Mouse (Mus musculus) kidney, postnatal 25 days (tissue): ENCODE data around the gene Ccdc91.

Experiments
- DNase-seq, 2 experiments: peaks; one replicate each; pipeline ENCODE4 v3.0.0; 2021; ENCODE audit warnings: mixed read lengths in 2 of 2

Gene Ccdc91

DNA sequence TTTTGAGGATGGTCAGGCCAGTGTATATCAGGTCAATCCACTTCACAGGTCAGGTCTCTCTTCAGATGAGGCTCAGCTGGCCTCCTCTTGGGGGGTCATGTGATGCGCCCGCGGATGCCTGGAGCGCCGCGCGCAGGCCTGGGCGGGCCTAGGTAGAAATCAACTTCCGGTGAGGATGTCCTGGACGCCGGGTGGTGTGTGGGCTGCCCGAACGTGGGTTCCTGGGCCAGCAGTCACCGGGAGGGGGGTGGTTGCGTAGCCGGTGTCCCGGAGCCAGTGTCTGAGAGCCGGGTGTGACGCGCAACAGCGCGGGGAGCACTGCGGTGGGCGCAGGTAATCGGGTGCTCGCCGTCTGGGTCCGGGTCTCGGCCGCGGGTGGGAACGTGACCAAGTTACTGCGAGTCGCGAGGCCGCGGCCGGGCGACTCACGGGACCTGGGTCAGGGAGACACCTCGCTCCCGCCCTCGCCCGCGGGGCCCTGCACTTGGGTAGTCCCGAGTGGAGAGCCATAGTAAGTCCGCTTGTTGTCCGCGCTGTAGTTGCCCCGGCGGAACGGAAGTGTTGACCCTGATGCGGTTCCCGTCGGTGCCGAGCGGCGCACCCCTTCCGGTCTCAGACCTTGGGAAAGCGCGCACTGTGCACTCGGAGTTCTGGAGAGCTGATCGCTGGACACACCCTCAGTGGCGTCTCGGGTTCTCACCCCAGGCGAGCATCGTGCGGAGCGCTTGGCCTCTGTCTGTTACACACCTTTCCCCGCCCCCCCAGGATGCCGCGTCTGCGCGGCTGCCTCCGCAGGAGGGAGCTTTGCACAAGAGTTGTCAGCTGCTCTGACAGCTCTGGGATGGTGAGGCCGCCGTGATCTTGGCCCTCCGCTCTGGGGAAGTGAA is at the start of gene Ccdc91:
TSS of gene Ccdc91 (plus strand) at position 102 of the 887 bp plus-strand sequence.
- peak; percentile 92 to 95 for DNase-seq

DNA sequence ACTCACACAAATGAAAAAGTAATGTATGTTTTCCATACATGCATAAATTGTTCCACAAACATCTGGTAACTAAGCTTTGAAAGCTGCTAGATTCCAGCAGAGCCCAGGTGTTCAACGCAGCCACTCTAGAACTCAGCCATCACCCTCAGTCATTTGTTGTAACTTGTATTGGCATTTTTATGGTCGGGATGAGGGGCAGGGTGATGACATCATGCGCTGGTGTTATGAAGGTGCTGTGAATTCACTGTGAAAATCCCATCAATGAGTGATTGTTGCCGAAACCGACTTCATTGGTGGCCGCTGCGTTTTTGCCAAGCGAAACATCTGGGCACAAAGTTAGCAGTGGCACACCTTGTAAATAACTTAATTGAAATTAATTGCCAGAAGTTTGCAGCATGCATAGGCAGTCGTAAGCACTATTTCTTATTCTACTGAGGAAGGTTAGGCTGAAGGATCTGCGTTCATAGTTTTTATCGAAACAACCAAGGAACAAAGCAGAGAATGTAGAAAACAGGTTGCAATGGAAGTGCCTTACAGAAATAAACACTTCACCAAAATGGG is 48.6 kb upstream of the Ccdc91 start:
- DNase-seq, result no peak

DNA sequence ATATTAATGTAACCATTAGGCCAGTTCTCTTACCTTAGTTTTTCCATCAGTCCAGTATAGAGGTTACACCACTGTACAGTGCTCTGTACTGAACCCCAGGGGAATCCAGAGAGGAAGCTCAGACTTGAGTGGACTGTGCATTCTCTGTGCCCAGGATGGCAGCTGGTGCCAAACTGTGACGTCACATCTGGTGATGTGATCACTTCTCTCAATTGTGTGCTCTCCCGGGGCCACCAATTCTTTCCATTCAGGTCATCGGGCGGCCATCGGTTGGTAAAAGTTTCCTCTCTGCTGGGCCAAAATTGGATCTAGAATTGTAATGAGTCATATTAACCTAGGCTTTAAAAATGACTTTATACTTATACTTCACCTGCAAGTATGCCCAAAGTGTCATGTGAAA is 19.9 kb upstream of the Ccdc91 start:
- DNase-seq, result peak in 1 of 2 experiments; percentile 18

DNA sequence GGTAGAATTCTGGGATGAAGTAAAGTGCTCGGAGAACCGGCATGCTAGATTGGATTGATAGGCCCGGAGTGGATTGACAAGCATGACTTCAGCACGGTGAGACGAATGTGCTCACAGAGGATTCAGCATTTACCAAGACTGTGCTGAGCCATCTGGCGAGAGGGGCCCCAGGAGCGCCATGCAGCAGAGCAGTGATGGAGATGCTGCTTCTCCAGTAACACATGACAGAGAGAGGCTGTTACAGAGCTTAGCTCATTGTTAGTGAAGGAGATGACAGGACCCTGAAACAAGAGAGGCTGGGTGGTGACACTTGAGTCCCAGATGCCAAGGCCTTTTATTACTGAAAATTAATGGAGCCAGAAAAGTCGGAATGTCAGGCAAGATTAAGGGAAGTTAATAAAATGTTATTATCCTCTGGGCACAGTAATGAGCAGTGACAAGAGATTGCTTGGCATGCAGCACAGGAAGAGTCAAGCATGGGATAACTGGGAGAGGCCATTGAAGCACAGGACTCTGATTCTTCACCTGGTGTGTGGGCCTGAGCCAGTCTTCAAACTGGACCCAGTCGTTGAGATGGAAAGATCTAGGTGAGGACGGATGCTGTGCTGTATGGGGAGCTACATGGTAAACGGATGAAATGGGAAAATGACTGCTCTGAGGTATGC is 16.9 kb upstream of the Ccdc91 start:
- no peak for DNase-seq

DNA sequence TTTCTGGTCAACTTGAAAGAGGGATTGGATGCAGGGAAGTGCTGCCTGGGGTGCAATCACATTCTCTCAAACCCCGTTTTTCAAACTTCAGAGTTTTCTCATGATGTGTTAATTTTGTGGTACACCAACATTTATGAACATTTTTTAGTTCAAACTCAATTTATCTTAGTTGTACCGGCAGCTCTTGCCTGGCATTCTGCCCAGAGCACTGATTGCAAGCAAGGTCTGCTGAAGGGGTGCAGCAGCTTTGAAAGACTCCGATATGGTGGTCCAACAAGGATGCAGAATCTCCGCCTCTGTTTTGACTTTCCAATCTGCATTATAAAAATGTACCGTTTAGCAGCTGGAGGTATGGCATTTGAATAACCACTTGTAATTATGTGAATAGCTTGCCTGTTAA is 5.6 kb upstream of the Ccdc91 start:
- no peak for DNase-seq

DNA sequence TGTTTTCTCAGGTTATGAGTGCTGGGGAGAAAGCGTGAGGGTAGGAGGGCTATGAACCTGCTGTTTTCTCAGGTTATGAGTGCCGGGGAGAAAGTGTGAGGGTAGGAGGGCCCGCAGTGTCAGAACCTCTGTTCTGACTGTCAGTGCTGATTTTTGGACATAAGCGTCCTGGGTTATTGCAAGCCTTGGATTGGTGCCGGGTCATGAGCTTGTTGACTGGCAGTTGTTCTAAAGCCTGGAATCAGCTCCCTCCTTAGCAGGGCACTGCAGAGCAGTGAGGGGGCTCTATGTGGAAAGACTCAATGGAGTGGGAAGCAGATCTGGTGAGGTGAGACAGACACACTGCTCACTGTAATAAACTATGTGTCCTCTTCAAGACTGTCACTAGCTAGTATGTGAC is 5.5 kb downstream of the Ccdc91 start:
- DNase-seq, result peak in 1 of 2 experiments; percentile 31

DNA sequence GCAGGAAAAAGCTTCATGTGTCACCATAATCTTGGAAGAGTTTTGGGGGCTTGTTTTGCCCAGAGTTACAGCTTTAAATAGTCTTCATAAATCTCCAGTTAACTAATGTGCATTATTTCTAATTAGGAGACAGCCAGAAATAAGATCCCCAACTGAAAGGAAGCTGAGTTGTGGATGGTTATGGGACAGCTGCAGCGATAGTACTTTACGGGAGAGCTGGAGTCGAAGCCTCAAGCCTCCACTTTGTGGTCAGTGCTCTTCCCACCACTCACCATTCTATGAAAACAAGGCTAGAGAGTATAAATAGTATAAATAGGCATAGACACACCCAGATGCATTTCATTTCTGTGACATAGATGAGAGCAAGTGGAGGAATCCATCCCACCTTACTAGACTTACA is 14.5 kb downstream of the Ccdc91 start:
- no peak for DNase-seq

DNA sequence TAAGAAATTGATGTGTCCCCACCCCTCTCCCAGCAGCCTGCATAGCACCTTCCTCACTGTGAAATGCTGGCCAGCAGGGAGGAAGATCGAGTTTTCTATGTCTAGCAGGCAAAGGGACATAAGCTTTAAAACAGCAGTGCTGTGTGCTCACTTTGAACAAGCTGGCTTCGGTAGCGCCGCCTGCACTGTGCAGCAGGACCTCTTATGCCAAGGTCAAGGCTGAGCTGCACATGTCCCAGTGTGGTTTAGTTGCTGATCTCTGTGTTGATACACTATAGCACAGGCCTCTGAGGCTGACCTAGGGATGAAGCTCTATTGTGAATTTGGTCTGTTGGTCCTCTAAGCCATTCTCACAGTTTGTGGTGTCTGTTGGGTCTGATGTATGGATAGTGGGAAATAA is 16.9 kb downstream of the Ccdc91 start:
- DNase-seq, result no peak

DNA sequence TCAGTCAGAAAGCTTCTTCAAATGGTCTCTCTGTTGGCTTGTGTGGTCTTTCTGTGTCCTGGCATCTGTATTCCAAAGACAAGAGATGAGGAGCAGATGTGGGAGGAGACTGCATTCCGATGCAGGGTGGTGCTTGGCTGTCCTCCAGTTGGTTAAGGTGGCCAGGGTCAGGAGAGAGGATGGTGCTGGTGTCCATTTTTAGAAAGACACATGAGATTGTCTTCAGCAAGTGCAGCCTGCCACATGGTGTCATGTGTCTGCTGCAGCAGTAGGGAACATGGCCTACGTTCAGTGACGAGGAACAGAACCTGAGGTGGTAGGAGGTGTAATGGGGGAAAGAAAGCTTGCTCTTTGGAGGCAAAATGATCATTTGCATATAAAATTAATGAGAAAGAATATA is 25.8 kb downstream of the Ccdc91 start:
- DNase-seq, result no peak

DNA sequence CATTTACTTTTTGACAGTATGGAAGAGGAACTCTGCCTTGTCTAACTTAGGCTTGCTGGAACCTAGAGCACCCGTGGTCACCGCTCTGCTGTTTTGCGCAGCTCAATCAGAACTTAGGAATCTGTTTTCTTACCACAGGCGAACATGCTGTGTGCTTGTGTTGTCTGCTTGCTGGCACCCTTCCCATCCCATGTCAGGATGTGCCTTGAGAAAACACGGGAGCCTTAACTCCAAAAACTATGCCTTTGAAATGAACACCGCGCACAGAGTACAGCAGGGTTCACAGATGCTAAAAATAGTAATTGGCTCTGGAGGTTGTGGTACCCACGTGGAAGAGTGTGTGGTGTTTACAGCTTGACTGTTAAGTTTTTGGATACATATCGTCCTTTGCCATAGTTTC is 30.4 kb downstream of the Ccdc91 start:
- DNase-seq, result peak in 1 of 2 experiments; percentile 6

DNA sequence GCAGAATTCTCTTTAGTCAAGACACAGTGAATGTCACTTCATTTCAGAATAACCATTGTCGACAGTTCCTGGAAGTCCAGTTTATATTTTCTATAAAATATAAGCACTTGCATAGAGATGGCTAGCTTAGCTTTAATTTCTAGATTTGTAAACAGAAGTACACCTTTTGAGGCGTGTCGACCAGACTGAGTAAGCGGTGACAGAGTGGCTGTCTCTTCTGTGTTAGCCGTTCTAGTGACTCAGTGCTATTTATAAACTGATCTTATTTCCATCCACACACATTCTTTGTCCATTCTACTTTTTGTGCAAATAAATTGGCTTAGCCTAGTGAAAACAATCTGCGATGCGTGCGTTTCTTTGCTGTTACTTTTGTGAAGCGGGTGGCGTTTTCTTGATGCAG is 30.9 kb downstream of the Ccdc91 start:
- DNase-seq, result no peak

DNA sequence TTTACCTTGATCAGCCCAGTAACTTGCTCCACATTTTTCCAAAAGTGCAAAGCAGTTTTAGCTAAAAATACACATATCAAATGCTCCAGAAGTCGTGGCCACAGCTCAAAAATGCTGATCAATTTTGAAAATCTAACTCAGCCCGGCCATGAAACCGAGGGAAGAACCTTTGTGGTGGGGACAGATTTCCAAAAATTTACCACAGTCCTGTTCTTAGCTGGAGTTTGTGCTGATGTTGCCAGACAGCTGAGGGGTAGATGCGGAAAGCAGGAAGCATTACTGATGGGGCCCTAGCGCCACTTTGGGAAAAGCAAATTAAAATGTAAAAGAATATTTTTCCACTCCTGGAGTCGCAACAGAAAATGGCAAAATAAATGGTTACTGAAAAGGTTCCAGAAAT is 31.6 kb downstream of the Ccdc91 start:
- DNase-seq, result no peak

DNA sequence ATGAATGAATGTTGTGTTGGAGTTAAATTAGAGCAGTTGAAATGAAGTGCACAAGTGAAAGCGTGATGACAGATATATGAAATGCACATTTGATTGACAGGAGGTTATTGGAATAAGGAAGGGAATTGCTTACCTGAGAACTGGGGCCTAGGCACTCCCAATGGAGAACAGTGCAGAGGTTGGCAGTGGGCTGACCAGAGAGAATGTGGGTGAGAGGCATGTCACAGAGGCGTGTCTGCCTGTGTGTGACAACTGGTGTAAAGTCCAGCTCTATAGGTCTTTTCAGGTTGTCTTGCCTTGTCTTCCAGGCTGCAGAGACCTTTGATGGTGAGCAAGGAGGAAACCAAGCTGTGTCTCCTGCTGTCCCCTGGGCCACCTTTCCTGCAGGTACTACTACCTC is 34.9 kb downstream of the Ccdc91 start:
- DNase-seq, result no peak

DNA sequence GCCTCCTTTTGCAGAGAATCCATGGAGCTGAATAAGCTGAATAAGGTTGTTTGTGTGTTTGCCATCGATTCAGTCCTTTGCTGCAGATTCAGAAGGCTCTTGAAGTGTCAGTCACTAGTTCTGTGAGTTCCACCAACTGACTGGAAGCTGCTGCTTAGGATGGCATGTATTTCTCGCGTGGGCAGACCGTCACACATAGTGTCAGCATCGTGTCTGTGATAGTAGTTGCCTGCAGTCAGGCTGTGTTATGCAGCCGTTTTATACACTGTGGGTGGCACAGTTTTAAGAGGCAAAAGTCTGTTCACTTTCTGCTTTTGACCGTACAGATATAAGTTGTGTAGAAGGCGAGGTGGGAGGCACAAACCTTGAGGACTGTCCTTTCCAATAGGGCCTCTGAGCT is 42.3 kb downstream of the Ccdc91 start:
- DNase-seq, result no peak

DNA sequence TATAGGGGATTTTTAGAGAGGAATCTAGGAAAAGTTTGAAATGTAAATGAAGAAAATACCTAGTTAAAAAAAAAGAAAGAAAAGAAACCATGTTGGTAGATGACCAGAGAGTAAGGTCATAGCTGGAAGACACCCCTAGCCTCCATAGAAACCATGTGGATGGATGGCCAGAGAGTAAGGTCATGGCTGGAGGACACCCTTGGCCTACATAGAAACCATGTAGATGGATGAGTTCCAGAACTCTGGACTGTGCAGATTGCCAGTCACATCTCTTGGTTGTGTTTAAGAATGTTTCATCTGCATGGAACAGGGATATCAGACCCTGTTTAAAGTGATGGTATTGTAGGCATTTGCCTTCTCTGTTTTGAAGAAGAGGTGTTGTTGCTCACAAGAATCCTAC is 49.6 kb downstream of the Ccdc91 start:
- DNase-seq, result no peak

DNA sequence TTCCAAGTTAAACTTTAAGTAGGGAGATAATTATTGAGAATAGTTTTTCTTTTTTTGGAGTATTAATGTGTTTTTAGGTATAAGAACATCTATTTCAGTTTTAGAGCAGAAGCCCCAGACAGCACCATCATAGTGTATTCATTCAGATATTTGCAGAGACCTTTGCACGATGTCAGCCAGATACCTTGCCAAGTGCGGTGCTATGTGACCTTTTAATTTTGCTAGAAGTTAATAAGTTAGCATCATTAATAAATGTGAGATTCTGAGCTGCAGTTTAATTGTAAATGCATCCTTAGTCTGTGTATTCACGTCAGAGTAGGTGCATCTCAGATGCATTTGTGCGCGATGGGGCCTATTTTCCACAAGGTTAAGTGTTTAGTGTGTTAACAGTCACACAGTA is 59.3 kb downstream of the Ccdc91 start:
- no peak for DNase-seq

DNA sequence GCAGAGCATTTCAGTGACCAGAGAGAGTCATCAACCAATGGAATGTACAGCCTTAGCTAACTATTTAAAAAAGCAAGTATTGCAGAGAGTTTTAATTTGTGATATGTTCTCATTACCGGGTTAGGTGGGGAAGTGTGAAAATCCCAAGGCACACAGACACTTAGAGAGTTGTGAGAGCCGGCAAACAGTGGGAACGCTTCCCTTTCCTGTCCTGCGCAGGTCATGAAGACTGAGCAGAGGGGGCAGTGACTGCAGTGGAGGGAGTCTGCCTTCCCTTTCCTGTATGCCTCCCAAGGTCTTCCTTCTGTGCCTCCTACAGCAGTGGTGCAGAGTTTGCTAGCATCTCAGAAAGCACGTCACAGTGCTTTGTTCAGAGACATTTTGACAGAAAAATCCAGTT is 62.6 kb downstream of the Ccdc91 start:
- DNase-seq, result no peak

DNA sequence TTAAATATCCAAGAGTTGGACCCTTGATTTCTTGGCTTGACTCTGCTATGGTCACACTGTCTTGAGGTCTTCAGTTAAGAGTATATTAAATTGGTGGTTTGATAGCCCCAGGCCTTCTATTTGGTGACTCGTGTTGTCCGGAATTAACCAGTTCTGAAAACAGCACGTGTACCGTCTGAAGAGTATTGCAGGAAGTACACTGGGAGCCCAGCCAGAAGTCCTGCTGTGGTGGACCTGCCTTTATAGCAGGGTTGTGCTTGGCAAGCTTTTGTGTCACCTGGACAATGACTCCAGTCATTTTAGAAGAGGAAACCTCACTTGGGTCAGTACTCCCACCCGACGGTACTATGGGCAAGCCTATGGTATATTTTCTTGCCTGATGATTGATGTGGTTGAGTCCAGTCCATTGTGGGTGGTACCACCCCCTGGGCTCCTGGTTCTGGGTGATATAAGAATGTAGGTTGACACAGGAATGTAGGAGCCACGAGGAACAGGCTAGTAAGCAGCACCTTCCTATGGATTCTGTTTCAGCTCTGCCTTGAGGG is 63.5 kb downstream of the Ccdc91 start:
- peak in 1 of 2 experiments; percentile 23 for DNase-seq

DNA sequence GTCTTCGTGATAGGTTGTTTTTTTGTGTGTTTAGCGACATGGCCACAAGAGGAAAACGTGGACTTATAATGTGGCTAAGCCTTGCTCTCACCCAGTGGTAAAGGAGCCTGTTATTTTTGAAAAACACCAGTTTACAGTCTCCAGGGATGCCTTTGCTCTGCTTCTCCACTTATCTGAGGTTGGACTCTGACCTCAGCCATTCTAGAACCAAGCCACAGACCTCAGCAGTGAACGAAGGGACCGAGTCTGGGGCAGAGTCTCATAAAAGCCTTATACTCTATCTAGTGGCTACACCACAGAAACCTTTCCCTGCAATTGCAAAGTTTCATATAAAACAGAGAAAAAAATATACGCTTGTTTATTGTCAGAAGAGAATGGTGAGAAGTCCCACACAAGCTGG is 65.3 kb downstream of the Ccdc91 start:
- DNase-seq, result no peak

DNA sequence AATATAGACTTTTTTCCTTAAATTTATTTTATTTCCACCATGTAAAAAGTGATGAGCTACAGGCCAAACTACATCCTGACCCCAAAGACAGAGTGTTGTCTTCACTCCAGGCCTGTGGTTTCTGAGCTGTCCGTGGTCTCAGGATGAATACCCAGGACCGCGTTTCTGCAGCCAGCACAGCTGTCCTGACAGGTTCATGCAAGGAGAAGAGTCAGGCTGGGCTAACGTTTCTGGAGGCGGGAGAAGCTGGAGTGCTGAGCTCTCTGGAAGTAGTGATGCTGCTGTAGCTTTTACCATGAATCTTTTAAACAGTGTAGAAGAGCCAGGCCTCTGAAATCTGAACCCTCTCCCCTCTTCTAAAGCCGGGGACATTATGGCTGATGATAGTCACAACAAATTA is 80.0 kb downstream of the Ccdc91 start:
- DNase-seq, result no peak

DNA sequence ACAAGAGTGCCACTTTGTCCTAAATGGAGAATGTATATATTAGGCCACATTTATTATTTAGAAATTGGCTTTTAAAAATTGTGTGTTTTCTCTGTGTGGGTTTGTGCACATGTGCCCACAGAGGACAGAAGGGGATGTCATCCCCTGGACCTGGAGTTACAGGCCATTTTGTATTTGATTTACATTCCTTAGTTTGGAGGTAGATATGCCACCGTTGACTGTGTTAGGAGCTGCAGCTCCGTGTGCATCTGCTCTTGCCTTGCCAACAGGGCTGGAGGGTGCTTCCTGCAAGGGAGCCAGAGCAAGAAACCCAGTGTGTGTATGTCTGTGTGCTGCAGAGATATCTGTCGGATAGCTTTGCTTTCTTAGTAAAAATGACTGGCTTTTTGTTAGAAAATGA is 83.7 kb downstream of the Ccdc91 start:
- no peak for DNase-seq

DNA sequence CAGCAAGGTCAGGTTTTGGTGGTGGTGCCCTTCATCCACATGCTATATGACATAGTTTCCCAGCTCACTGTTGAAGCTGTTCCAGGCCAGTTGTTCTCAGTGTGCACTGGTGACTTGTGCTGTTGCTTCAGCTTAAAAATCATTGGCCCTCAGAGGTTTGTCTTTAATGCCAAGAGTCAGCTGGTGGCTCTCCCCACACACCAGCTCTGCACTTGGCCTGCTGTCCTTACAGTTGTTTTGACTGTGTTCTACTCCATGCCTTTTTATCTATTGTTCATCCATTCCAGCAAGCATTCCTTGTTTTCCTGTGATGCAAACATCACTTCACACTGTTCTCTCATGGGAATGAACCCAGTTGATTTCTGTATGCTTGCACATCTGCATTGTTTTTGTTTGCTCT is 84.8 kb downstream of the Ccdc91 start:
- DNase-seq, result no peak

DNA sequence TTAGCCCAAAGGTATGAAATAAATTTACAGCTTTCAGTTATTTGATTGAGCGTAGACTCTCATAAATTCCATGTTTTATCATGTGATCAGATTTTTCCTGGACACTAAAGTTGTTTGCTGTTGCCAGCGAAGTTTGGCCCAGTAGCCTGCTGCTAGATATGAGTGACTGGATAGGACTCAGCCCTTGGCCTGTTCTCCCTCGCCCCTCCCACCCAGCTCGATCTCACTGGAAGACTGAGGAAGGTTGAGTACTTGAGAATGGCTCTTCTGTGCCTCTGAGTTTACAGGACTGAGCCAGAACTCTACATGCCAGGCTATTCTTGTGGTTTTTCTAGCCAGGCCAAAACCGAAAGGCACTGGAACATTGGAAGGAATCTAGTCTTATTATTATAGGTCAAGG is 93.6 kb downstream of the Ccdc91 start:
- peak in 1 of 2 experiments; percentile 36 for DNase-seq

DNA sequence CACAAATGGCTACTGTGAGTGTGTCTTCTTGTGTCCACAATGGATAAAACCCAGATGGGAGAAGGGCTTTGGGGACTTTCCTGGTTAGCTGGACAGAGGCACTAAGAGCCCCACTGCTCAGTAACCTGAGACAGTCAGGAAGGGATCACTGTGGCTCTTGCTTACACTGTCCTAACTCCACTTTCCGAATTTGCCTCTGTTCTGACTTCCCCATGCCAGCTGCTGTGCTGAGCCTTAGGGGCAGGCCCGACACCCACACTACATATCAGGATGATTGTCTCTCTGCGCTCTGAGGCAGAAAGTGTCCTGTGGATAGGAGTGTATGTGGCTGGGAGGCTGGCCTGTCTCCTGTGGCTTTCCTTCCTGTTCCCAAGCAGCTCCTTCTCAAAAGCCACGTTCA is 97.5 kb downstream of the Ccdc91 start:
- no peak for DNase-seq
